In the genomic region with DNA sequence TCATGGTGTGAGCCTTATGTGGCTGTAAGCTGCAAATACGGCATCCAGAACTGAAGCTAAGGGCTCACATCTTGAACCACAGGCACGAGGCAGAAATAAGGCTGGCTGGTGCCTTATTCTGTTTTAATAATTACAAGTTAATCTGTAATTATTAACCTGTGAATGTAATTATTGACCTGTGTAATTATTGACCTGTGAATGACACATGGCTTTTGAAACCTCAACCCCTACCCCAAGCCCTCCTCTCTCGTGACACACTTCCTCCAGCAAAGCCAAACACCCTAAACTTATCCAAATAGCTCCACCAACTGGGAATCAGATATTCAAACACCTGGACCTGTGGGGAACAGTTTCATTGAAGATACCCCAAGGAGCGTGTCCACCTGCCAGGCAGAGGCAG, we compare ENCODE assay signal across 32 mouse cellular contexts.
DNase-seq lines count a peak whose midpoint lies in the region; ATAC-seq and TF ChIP-seq lines count a peak whose summit lies in the region.
"Had no signal": no experiment of that assay in that cellular context is flagged by ENCODE, and none has a peak within 500 bp of the region (broad histone marks: within the 10 kb centered on the region; RNA-seq: fewer than 3 reads in every experiment).

No protein-coding gene starts in this region.

- H3K4me2 ChIP-seq in kidney, postnatal 0 days (ENCODE audit: low read length): no peak overlapping the region
- H3K4me2 ChIP-seq: forebrain, embryonic 12.5 days; heart, embryonic 11.5 days; hindbrain, embryonic 14.5 days; midbrain, embryonic 11.5 days had no signal

- H3K27me3 ChIP-seq in kidney, adult 2 months (replicated peaks; ENCODE audit: control insufficient read depth, insufficient read depth, low read length): no peaks in the 10 kb centered on the region
- H3K27me3 ChIP-seq in kidney, postnatal 0 days (ENCODE audit: insufficient read depth, low read length): no peaks in the 10 kb centered on the region
- H3K27me3 ChIP-seq in small intestine, adult 2 months (ENCODE audit: control insufficient read depth, insufficient read depth, low read length): no peaks in the 10 kb centered on the region
- H3K27me3 ChIP-seq: forebrain, embryonic 12.5 days; Patski had no signal

- peak; percentile 56 for DNase-seq in heart, adult 11 months
- no peak for DNase-seq in heart, postnatal 36 days
- DNase-seq in kidney, adult 2 months: peak; percentile 88
- DNase-seq in kidney, postnatal 0 days (ENCODE audit: low spot score): no peak
- no peak for DNase-seq in gastrocnemius, adult 2 months
- DNase-seq in adrenal gland, adult 2 months: no peak
- DNase-seq: adrenal gland, postnatal 25 days; cerebellum, adult 11-12 months; cerebellum, postnatal 10 days; gastrocnemius, postnatal 25 days; heart, adult 18-20 months; heart, postnatal 4 days; left cerebral cortex, postnatal 4 days; lung, adult 2 months; lung, postnatal 10 days; right cerebral cortex, postnatal 25 days; spleen, adult 18-20 months; thymus, adult 18-20 months; thymus, postnatal 25 days had no signal

- no peak overlapping the region for H3K4me3 ChIP-seq in kidney, adult 2 months (ENCODE audit: insufficient read depth, low read depth, low read length)
- H3K4me3 ChIP-seq in kidney, postnatal 0 days (replicated peaks; ENCODE audit: low read depth, low read length): no peak overlapping the region
- H3K4me3 ChIP-seq in small intestine, adult 2 months (ENCODE audit: low read depth, low read length): no peak overlapping the region
- H3K4me3 ChIP-seq in gastrocnemius, adult 2 months: no peak overlapping the region
- H3K4me3 ChIP-seq: erythroblast, embryonic 14.5 days; forebrain, embryonic 12.5 days; layer of hippocampus, adult 2 months had no signal

- TF ChIP-seq POLR2A in kidney, adult 2 months (IDR thresholded peaks at IDR 0.05; ENCODE audit: low read depth, low read length): no peak
- no peak for TF ChIP-seq POLR2A in small intestine, adult 2 months (IDR thresholded peaks at IDR 0.05; ENCODE audit: low read depth, low read length)

- no peak overlapping the region for H3K9ac ChIP-seq in kidney, postnatal 0 days (ENCODE audit: low read depth, low read length)
- H3K9ac ChIP-seq: forebrain, embryonic 12.5 days; hindbrain, embryonic 14.5 days; liver, embryonic 14.5 days had no signal

- 32% methylated on average over 4 of the region's 4 CpGs for WGBS in kidney, adult 2 months
- 60% methylated on average over 4 of the region's 4 CpGs for WGBS in kidney, postnatal 0 days
- 39% methylated on average over 4 of the region's 4 CpGs for WGBS in small intestine, adult 2 months

- peaks cover 39% of the 10 kb centered on the region for H3K4me1 ChIP-seq in kidney, adult 2 months (ENCODE audit: control insufficient read depth, insufficient read depth, low read length)
- H3K4me1 ChIP-seq in kidney, postnatal 0 days (replicated peaks; ENCODE audit: insufficient read depth, low read length): peaks cover 10% of the 10 kb centered on the region; the same call in 1 of the 2 replicates
- H3K4me1 ChIP-seq in small intestine, adult 2 months (ENCODE audit: control insufficient read depth, insufficient read depth, insufficient read length, low read length): peaks cover 34% of the 10 kb centered on the region
- H3K4me1 ChIP-seq: forebrain, embryonic 12.5 days had no signal

- peak; percentile 76 for ATAC-seq in kidney, postnatal 0 days (replicated peaks; ENCODE audit: low FRiP score, low read depth)
- ATAC-seq: intestine, postnatal 0 days; midbrain, embryonic 16.5 days; Patski had no signal

- H3K36me3 ChIP-seq in kidney, adult 2 months (ENCODE audit: control insufficient read depth, insufficient read depth, low read length): no peaks in the 10 kb centered on the region
- no peaks in the 10 kb centered on the region for H3K36me3 ChIP-seq in kidney, postnatal 0 days (ENCODE audit: insufficient read depth, low read length)
- H3K36me3 ChIP-seq in small intestine, adult 2 months (ENCODE audit: control insufficient read depth, insufficient read depth, low read length): no peaks in the 10 kb centered on the region
- H3K36me3 ChIP-seq: forebrain, embryonic 12.5 days; G1E had no signal

- no peak for TF ChIP-seq CTCF in kidney, adult 2 months (conservative IDR thresholded peaks at IDR 0.05; ENCODE audit: insufficient read depth, insufficient read length, low read depth, low read length)
- peak; percentile 34 for TF ChIP-seq CTCF in kidney, postnatal 0 days (IDR thresholded peaks at IDR 0.05; ENCODE audit: low read depth)
- no peak for TF ChIP-seq CTCF in small intestine, adult 2 months (IDR thresholded peaks at IDR 0.05; ENCODE audit: extremely low read depth, insufficient read length, insufficient replicate concordance, low read depth, low read length)
- TF ChIP-seq CTCF in gastrocnemius, adult 2 months (IDR thresholded peaks at IDR 0.05): no peak

- intact Hi-C loops in heart, postnatal 36 days (cut with DNase I): no loop called here
- intact Hi-C loops in gastrocnemius, adult 2 months (cut with DNase I): no loop called here

- H3K27ac ChIP-seq in kidney, adult 2 months (ENCODE audit: insufficient read depth, low read depth, low read length): peak overlapping the region; percentile 67
- H3K27ac ChIP-seq in kidney, postnatal 0 days: 0 out of 2 replicates have a peak overlapping the region, but pooled peaks have one; percentile 31
- peak overlapping the region; percentile 90 for H3K27ac ChIP-seq in small intestine, adult 2 months (ENCODE audit: insufficient read depth, low read depth, low read length)
- H3K27ac ChIP-seq in gastrocnemius, adult 2 months: no peak overlapping the region
- H3K27ac ChIP-seq: forebrain, embryonic 12.5 days; hindbrain, embryonic 14.5 days; layer of hippocampus, adult 2 months; liver, embryonic 14.5 days; stomach, postnatal 0 days had no signal

- H3K9me3 ChIP-seq in kidney, postnatal 0 days (replicated peaks; ENCODE audit: low read length): no peaks in the 10 kb centered on the region
- H3K9me3 ChIP-seq: forebrain, embryonic 12.5 days; G1E had no signal

Comparison
In these comparisons a context has a peak if more than half of its experiments do, and no peak if none do; other contexts are left out.
1. DNase-seq: peak in heart, adult 11 months (single experiment) and kidney, adult 2 months (single experiment); none in heart, postnatal 36 days (0 of 2), kidney, postnatal 0 days (single experiment), gastrocnemius, adult 2 months (single experiment) and adrenal gland, adult 2 months (single experiment).